Mouse (Mus musculus) ES-CJ7 (cell line): ENCODE measurements around the gene Smim22.

ENCODE experiments used
- DNase-seq: peaks from one replicate; pipeline ENCODE4 v3.0.0; 2011; ENCODE audit warnings: low read depth, low spot score

Smim22 gene

DNA sequence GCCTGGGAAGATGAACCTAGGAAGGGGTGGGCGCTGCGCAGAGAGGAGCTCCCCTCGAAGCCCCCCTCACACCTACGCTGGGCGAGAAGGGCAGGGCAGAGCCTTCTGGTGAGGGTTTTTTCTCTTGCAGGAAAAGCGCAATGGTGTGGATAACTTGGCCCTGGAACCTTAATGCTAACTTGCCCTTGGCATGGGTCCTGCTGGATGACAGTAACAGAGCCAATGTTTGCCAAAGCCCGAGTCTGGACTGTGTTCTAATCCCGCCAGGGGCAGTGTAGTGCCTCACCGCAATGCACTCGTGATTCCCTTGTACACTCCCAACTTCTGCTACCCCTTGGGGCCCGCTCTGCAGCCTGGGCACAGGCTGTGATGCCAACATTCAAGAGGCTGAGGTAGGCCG, 988 bp downstream of the Smim22 start:
- no peak for DNase-seq

DNA sequence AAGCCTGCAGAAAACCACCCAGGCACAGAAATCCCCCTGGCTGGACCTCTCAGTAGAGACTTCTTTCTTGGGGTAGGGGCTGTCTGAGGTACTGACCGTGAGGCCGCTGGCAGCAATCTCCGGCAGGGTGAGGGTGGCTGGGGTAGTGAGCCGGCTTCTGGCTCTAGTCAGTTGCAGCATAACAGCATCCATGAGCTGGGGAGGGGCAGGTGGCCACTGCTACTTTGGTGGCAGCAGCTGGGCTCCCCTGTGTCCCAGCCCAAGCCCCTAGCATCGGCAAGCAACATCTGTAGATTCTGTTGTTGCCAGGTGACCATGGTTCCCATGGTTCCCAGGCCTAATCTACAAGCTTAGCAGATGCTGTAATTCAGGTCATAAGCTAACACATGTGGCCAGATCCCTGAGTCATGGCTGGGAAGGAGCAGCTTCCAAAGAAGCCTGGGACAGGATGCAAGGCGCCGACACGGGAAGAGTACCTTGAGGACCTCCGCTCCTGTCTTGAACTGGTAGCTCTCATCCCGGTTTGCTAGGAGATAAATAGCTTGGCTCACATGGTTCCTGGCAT, 3.4 kb downstream of the Smim22 start:
- DNase-seq: no peak

DNA sequence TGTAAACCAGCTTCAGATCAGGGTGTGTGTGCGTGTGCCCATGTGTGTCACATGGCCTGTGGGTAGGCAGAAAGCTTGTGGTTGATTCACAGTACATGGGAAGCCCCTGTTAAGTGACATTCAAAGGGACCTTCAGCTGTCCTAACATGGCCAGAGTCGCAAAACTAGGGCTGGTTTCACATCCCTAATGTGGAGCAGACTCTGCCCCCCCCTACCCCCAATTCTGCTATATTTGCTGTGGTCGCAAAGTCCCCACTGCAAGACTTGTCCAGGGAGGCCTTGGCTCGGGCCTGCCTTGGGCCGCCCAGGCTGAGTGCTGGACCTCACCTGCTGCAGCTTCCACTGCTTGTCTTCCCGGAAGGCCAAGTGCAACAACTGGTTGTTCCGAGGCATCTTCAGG, 4.2 kb downstream of the Smim22 start:
- no peak for DNase-seq

DNA sequence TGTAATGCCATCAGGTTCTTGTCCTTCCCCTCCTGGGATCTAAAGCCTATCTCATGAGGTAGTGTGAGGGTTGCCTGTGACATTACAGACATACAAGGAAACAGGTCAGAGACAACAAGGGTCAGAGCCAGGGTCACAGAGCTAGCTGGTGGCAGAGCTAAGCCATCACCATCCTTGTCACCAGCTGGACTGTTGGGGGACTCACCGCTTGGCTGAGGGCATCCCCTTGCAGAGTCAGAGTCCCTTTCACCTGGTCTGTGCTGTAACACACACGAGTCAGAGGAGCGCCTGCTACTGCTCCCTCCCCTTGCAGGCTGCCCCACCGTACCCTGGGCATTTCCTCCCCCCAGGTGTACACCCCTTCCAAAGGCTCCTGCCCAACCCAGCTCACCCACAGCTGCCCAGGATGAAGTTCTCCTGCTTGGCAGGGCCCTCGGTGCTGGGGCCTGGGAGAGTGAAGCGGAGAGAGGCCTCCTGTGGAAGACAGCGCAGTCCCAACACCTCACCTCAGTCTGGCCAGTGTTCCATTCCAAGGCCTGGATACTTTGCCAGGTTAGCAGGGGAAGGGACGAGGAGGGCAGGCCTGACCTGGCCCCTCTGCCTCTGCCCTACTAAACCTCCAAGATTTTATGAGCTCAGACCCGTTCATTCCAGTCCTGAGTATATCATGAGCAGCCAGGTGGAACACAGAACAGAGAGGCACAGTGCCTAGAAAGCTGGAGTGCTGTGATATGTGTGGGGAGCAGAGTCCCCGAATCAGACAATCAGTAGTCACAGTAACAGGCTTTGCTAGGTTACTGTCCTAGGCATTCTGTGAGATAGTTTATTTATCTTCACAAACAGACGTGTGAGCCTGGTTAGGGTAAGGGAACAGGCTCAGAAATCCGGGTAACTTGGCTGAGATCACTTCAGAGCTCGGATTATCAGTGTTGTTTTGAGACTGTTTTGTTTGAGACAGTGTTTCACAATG, 5.2 kb downstream of the Smim22 start:
- DNase-seq: no peak

DNA sequence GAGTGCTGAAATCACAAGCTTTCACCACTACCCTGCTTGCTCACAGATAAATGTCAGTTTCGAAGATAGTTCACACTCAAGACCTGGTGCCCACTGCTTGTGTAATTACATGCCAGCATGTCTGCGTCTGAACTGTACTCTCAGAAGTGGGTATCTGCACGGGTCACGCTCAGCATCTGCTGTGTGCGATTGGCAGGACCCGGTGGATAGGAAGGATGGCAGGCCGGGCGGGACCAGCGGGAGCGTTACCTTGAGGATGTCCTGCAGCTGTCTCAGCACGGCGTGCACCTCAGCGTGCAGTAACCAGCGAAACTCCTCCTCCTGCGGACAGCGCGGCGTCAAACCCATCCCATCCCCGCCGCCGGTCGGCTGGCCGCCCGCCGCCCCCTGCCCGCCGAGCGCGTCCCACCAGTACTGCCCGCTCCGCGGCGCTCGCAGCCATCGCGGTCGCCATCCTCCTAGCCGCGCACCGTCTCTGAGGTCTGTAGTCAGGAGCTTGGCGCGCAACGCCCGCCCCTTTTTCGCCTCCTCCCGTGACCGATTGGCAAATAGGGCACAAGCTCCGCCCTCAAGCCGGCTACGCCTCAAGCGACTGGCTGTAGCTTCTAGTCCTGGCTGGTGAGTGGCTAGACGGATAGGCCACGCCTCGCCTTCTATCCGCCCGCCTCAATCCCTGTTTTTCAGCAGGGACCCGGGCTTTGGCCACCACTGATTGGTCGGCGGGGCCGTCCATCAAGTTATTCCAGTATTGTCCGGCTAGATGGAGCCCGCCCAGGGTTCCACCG, 6.2 kb downstream of the Smim22 start, which contains the start of gene Rogdi:
Gene Rogdi, minus strand, starts transcription at position 500 of the 785 bp plus-strand sequence.
- peak; percentile 99 for DNase-seq

DNA sequence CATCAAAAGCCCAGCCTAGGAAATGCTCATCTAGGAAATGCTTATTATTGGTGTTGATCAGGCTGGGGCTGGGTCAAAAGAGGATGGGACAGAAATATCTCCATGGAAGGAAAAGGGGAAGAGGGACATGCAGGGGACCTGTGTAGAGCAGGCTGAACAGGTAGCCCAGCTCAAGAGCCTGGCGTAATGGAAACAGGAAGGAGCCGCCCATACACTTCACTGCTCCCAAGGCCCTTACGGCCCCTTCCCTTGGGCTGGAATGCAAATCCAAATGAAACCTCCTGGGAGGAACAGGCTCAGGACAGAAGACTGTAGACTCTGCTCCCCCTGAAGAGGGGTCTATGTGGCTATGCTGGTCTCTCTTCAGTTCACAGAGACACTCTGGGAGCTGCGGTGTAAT, 7.5 kb downstream of the Smim22 start:
- DNase-seq: no peak

DNA sequence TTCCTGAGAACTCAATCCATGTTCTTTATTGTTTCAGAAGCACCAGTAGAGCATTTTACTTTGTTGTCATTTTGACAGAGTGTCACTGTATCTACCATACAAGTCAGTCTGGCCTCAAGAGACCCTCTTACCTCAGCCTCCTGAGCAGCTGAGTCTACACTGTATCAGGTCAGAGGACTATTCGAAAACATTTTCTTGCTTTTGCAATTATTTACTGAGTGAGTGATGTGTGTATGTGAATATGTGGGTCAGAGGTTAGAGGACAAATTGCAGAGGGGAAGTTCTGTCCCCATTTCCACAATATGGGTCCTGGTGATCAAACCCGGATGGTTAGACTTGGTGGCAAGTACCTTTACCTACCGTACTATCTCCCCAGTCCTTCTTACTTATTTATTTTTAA, 16.9 kb downstream of the Smim22 start:
- no peak for DNase-seq

DNA sequence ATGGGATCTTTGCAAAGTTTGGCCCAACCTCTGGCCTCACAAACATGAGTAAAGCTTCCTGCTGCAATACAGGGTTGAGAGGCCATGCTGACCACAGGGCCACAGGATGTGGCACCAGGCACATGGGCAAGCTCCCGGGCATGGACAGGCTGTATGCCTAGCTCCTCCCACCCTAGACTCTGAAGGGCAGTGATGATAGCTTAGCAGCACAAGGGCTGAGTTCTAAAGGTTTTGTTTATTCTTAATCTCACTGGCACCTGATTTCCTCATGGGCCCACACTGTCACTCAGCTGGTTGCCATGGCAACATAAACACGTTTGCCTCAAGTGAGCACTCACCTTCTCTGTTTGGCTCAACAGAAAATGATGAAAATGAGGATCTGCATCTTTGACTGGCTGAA, 22.8 kb downstream of the Smim22 start:
- no peak for DNase-seq

DNA sequence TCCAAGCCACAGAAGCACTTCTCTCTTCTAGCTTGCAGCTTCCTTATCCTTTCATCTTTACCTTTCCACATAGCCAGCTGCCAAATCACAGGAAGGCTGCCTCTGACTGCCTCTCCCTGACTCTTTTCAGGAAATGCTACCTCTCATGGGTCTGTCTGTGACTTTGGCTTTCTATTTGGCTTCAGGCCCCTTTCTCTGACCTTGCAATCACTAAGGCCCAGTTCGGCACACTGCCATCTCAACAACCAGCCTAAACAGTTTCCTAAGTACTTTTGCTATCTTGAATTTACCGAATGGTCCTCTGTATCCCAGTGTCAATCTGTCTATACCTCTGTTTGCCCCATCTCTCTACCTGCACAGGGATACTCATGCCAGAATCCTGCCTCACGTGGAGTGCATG, 28.5 kb downstream of the Smim22 start:
- no peak for DNase-seq

DNA sequence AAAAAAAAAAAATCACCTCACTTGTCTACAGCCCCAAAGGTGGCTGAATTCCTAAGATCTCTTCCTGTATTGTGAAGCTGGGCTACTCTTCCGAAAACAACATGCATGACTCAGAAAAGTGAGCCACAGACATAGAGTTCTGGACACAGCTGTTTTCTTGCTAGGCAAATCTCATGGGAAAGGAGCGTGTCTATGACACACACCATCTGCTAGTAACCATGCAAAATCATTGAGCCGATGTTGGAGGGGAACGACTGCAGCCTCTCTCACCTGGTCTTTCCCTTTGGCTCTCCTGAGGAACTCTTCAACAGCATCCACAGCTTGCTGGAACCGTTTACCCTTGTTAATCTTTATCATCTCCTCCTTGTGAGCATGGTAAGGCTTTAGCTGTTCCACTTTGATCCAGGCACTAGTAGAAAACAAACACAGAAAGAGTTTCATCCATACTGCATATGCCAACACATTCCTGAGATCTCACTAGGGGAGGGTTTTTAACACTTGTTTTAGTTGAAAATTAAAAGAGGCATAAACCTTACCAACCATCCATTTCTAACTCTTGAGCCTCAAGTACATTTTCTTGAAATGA, 29.7 kb downstream of the Smim22 start:
- no peak for DNase-seq

DNA sequence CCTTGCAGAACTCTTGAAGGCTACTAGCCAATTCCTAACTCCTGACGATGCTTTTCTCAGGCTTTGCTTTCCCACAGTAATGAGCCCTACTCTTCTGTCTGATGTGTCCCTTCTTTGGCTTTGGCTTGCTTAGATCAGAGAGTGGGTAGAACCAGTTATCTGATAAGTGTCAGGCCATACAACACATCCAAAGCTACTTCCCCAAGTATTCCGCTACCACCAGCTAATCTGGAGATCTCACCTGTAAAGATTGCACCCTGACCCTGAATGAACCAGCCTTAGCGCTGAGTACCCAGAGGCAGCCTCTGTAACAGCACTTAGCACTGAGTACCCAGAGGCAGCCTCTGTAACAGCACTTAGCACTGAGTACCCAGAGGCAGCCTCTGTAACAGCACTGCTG, 38.2 kb downstream of the Smim22 start:
- DNase-seq: no peak

DNA sequence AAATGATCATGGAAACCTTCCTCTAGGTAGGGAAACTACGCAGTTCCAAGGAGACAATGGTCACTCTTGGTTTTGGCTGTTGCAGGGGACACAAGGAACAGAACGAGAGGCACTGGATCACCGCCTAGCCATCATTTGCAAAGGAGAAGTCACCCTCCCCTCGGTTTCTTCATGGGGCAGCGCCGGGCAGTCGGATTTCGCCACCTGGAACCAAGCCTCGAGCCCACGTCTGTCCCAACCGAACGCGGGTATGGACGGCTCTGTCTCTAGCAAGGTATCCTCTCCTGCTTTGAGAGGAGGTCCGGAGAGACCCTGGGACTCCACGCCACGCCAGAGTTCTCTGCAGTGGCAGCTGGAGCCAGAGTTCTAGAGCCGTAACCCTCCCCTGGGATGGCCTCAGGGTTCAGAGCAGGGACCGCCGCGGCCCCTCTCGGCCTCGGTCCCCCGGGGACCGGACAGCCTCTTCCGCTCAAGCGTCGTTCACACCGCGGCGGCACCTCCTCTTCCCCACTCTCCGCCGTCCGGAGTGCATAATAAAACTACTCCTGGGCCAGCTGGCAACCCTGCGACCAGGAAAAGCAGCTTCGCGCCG, 42.2 kb downstream of the Smim22 start:
- peak; percentile 4 for DNase-seq

DNA sequence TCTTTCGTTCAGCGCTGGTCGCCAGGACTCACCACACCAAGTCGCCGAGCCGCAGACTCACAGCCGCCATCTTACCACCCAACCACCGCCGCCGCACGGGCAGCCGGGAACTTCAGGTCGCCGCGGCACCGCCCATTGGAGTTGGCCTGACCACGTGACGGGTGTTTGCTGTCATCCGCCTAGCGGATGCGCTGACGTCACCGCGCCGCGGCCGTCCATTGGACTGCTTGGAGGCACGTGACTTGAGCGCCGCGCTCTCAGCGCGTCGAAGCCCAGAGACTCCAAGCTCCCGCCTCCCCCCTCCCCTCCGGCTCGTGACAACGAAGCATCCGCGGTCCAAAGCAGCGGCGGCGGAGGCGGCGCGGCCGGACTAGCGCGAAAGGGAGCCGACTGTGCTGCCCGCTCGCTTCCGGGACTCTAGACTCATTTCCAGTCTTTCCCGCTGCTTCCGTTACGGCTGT, 42.7 kb downstream of the Smim22 start, which contains the start of the genes Glyr1 and Ubn1:
Gene Glyr1, minus strand, starts transcription at position 90 of the 461 bp plus-strand sequence.
Gene Ubn1, plus strand, starts transcription at position 284 of the 461 bp plus-strand sequence.
- peak; percentile 99 for DNase-seq

DNA sequence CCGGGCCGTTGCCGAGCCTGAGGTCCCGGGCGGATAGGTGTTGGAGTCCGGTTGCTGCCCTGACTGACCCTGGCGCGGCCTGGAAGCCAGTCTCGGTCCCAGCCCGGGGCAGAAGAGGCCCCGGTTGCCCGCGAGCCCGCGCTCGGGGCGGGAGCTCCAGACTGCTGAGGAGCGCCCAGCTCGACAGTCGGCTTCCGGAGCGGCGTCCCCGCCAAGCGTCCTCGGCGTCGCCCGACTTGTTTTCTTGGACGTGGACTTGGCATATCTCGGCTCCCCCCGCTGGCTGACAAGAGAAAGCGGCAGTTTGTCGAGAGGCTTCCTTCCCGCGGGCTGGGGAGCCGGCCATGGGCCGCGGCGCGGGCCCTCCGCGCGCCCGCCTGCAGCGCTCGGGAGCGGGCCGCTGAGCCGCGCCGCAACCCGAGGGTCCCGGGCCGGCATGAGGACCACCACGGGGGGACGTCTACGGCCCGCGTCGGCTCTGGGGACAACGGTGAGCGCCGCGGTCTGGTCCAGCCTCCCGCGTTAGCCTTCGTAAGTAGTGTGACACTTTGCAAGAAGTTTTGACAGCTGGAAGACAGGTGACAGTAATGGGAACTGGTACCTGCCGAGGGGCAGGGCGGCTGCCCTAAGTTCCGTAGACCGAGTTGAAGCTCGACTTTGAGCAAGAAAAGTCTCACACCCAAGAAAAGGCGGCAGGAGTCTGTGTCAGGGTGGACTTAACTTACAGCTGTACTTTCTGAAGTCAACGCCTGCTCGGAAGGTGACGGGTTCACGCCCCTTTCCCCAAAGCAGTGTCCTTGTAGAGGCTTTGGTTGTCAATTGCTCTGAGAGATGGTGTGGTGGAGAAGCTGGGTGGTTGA, 43.4 kb downstream of the Smim22 start:
- DNase-seq: peak; percentile 54
